Mouse (Mus musculus) right cerebral cortex, postnatal 25 days (tissue): ENCODE measurements around the gene Csf1.
"Not testable (repeated sequence)": the region's sequence is repeated elsewhere in the genome, so short reads cannot be mapped to it uniquely, and the experiment has no call there.

Source experiments
- DNase-seq: peaks from one replicate; pipeline ENCODE4 v3.0.0; 2022

Gene Csf1

DNA sequence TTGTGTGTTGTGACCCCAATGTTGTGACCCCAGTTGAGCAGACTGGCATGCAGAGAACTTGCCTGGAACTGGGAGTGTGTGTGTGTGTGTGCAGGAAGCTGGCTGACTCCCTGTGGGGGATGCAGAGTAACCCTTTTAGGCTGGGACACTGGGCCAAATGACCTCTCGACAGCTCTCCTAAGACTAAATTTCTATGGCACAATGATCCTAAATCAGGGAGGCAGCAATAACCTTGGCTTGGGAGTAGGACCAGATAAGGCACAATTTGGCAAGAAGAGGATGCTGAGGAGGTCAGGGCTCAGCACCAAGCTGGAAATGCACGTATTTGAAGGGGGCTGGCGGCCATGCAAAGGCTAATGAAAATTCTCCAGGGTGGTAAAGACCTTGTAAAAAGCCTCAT, 14.2 kb downstream of the Csf1 start:
- no peak for DNase-seq

DNA sequence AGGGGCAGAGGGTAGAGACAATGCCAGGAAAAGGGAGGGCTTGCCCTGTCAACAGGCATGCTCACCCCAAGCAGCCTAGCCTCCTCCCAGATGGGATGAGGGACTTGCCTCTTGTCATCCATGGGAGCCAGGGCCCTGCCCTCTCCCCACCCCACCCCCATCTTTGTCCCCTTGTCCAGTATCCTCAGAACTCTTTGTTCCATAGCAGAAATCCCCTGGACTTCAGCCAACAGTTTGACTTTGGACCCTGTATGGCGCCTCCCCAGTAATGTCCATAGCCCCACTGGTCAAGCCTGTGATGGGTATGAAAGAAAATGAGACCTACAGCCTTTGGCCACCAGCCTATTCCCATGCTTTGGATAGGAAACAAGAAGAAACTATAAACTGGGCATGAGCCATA, 16.6 kb downstream of the Csf1 start:
- no peak for DNase-seq

DNA sequence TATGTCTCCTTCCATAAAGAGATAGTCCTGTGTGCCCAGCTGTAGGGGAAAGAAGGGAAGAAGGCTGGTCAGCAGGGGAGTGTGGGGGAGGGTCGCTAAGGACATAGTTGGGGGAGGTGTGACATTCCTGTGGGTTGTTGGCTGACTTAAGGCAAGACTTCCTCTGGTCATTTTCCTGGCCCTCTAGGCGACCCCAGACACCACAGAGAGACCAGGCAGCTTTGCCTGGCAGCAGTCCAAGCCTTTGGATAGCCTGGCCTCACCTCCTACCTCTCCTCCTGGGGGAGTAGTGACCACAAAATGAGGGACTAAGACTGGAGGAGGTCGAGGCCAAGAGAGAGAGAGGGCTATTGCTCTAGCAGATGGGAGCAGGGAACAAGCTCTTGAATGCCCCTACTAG, 17.2 kb downstream of the Csf1 start:
- no peak for DNase-seq

DNA sequence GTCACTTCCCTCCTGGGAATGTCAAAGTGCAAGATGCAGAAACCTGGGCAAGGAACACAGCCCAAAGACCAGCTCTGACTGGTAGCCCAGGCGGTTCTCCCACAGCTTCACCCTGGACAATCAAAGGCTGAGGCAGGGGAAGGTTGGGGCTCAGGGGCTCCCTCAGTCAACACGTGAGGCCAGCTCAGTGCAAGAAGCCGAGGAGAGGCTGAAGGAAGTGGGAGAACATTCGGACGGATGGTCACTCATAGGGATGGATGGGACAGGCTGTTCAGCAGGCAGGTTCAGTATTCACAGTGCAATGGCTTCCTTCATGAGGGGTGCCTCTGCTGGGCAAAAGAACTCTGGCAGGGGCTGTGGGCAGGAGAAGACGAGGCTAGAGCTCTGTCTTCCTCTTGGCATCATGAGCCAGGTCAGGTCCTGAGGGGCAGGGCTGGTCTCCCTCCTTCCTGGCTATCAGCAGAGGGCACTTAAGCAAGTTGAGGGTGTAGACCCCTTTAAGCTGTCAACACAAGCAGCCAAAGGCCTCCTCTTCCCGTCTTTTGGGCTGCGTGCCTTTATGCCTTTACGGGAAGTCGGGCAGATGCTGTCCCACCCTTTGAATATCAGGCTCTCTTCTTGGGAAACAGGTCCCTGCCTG, 18.1 kb downstream of the Csf1 start:
- no peak for DNase-seq

DNA sequence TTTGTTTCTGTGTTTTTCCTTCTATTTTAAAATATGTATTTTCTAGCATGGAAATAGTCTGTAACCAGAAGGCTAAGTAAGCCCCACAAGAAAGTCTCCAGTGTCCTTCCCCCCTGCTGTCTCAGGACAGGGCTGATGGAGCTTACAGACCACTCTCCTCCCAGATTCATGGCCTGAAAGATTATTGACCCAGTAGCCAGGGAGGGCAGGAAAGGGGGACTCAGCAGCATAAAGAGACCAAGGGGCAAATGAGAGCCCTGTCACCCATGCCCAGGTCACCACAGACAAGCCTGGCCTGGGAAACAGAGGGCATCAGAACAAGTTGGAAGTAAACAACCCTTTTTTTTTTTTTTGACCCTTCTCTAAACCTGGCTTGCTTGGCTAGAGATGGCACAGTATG, 18.9 kb downstream of the Csf1 start:
- DNase-seq: no peak

DNA sequence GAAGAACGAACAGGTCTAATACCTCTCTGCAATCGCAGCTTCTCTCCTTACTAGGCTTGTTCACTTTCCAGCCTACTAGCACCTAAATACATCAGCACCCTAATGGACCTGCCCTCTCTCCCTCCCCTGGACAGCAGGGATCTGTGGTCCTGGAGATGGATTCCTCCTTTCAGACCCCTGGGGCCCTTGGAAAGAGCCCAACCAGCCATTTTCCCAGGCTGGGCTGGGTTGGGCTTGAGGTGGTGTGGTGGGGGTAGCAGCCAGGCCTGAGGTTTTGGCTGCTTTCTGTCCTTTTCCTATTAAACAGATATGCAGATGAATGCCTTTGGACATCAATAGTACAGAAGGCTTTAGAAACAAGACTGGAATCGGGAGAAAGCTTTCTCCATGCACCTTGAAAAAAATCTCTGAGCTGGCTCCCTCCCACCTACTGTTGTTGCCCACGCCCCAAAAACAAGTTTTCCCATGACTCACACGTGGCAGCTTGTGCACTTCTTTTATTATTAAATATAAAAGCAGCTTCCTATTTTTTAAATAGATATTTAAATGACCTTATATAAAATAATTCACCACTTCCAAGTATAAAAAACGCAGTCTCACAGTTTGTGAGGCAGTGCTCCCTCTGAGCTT, 19.6 kb downstream of the Csf1 start:
- peak; percentile 39 for DNase-seq

DNA sequence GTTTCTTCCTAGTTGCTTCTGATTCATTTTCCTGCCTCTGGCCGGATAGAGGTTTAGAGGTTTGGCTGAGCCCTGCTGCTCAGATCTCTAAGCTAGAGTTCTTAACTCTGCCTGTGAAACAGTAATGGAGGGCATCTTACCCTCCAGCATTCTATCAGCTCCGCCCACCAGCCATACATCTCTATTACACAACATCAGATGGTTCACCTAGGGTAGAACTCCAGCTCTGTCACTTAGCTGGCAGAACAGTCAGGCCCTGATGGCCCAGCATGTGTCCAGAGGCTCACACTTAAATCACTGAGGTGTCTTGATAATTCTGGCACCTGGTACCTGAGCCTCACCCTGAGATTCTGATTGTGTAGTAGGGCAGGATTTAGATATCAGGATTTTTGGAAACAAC, 20.3 kb downstream of the Csf1 start:
- DNase-seq: no peak

DNA sequence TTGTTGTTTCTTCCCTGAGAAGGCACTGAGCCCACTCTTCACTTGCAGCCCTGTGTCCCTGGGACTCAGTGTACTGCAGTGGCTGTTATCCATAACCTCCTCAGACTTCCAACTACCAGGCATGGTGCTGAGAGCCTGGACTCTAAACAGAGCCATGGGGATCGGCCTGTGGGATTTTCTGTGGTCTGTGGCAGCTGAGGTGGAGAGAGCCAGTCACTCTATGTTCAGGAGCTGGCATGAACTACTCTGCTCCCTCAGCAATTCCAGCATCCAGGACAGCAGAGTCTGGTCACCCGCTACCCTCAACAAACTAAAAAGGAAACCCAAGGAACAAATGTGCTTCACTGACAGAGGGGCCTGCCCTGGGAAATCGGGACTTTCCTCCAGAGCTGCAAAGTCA, 20.8 kb downstream of the Csf1 start:
- DNase-seq: no peak

DNA sequence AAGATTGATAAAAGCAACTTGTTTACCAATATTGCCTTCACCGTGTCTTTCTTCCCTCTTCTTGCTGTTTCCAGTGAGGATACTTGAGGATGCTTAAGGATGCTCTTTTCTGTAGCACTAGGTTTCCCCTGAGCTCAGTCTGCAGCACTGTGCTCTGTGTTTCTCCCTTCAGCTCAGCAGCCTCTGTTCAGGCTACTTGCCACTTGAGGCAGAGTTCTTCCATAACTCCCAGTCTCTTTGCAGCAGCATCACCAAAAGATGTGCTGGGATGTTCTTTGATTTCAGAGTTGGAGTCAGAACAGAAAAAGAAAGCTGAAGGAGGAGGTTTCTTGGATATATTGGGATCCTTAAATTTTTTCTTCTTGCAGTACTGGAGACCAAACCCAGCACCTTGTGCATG, 21.6 kb downstream of the Csf1 start:
- DNase-seq: no peak

DNA sequence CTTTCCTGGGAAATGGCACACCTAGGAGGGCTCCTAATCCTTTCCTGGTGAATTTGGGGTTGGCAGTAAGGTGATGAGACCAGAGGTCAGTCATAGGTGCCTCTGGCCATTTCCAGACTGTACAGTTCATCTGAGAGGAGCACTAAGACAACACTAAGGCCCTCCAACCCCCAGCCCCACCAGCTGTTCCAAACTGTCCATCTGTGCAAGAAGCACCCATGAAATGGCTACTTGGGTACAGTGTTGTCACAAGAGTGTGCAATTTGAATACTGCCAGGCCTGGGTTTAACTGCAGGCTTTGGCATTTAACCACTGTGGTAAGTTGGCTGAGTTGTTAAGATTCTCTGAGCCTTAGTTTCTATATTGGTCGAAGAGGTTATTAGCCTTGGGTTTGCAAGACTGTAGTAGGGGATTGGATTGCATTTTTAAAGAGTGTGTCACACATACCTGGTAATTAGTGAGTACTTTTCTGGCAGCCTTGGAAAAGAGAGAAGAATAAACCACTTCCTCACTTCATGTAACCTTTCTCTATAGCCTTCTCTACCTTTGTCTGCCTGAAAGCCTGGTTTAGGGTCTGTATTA, 22.6 kb downstream of the Csf1 start:
- no peak for DNase-seq

DNA sequence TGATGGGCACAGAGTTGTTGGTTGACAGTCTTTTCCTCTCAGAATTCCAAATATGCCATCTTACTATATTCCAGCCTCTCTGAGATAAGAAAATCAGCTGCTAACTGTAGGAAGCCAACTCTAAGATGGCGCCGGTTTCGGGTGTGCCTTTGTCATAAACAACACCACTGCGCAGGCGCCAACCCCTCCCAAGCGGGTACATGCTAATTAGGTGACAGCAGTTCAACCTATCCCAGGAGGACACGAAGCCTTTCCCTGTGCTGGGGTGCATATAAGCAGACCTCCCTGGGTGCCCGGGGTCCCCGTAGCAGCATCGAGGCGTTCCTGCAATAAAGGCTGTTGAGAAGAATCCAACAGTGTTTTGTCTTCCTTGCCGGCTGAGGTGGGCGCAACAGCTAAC, 24.6 kb downstream of the Csf1 start:
- DNase-seq: not testable (repeated sequence)

DNA sequence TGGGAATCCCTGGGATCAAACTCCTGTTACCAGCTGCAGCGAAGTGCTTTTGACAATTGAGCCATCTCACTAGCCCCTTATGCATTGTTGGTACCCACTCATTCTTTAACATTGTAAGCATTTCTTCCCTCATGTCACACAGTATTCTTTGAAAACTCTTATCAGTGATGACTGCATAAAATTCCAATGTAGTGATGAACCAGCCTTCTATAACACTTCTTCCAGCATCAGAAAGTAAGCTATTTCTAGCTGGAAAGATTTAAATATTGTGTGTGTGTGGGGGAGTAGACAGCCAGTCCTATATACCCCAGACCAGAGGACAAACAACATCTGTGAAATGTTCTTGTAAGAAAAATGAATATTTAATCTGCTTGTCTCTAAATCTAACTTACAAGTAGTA, 26.9 kb downstream of the Csf1 start:
- DNase-seq: no peak

DNA sequence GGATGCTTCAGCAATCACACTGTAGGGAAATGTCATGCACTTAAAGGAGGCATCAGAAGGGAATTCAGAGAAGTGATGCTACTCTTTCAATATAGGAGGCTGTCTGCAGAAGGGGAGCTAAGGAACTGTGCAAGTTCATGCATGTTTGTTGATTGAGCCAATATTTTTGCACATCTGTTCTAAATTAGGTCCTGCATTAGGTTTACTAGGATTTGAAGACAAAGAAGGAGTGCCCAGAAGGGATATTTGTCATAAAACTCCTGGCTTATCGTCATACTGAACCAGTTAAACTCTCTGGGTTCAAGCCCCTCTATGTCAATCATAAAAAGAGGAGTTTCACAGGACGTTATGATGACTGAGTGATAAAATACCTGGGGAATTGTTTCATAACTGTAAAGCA, 30.0 kb downstream of the Csf1 start:
- DNase-seq: no peak

DNA sequence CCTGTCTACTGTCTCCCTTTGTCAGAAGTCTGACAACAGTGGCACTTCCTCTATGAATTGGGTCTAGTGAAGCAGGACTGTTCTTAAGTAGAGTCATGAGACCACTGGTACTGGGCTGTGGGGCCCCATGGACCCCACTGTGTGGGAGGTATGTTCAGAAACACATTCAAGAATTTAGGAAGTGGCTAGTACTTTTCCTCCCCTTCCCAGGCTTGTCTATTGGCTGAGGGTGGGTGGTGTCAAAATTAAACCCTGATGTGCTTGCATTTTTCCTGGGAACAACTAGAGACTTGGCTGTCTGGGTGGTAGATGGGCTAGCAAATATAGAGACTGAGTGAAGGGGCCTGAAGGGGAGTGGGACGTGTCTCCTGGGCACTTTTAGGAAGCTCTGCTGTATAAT, 31.8 kb downstream of the Csf1 start:
- DNase-seq: no peak

DNA sequence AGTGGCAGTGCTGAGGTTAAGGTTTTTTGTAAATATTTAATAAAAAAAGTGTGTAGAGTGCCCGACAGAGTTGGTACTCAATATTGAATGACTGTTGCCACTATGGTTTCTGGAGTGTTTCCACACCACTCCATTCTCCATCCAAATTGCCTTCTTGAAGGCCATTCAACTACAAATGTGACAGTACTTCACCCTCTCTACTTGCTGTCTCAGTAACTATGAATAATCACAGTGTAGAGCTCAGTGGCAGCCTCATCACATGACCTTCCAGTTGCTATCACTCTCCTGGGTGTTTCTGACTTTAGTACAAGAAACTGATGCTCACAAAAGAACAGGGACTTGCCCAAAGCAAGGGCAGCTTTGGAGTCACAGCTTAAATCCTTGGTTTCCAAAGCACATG, 44.3 kb downstream of the Csf1 start:
- no peak for DNase-seq

DNA sequence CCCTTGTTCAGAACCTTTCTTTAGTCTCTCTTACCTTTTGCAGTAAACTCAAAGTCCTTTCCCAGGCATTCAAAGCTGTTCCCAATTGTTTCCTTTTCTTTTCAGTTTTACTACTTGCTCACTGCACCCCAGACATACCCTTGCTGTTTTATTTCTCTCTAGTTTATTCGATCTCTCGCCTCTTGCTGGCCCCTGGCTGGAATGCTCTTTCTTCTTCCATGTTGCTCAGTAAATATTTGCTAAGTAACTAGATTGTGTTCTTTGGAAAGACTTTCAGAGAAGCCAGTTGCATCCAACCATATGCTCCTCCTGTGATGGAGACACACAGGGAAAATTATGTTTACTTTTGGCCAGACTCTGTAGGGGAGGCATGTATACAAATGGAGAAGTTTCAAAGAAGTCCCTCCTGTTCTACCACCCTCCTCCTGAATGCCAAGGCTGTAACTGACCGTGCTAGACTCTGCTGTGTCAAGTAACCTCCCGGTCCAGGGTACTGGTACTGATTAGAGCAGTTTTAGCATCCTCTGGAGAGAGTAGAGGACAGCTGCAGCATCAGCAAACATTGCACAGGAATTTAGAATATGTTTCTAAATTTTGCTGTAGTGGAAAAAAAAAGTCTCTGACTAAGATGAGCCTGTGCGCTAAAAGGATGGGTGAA, 45.9 kb downstream of the Csf1 start:
- DNase-seq: no peak

DNA sequence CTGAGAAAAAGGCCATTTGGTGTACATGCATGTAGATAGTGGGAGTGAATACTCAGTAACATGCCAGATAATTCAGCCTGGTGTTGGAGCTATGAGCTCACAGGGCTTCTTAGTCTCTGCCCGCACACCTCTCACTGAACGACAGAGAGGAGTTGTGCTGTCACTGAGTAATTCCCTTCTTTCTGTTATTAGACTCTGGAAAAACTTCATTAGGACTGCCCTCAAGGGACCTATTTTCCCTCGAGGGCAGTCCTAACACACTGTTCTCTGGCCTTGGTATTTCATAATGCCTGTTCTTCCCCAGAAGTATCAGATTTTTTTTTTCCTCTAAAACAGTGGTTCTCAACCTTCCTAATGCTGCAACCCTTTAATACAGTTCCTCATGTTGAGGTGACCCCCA, 48.2 kb downstream of the Csf1 start:
- no peak for DNase-seq

DNA sequence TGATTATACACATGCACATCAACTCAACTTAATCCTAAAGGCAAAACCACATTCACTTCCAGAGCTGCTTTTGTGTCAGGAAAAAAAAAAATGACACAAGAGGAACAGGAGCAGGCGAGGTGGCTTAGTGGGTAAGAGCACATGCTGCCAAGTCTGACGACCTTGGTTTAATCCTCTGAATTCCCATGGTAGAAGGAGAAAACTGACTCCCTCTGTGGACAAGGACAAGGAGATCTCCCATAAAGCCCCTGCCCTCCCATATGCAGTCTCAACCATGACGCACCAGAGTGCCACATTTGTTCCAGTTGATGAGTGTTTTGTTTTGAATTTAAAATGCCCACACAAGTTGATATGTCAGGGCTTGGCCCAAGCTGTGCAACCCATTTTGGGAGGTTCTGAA, 51.1 kb downstream of the Csf1 start:
- no peak for DNase-seq

DNA sequence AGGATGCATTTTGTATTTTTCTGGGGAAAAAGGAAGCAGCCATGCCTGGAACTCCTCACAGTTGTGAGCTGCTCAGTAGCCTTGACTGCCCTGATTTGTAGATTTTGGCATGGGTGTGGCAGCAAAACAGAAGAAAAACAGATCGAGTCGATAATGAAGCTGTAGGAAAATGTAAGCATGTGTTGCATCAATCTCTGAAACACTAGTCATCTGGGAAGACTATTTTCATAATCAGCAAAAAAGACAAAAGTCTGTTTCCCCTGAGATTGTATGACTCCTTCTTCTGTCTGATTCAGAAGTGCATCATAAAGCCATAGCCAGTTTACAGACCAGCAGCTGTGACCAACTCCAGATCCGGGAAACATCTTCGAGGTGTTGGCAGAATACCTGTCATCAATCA, 53.0 kb downstream of the Csf1 start:
- DNase-seq: no peak

DNA sequence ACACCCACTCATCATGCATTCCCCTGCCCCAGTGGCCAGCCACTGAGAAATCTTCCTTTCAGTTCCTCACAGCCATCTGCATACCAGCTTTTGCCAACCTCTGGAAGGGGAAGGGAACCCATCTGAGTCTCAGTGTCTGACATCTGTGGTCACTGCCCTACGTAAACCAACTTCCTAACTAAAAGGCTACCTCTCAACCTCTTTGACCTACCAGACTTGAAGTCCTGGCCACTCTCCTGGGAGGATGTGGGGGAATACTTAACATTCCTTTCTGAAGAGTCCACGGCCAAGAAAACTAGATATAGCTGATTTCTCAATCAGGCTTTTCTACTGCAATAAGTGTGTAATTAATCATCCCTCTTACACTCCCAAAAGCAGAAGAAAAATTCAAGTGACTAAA, 54.1 kb downstream of the Csf1 start:
- no peak for DNase-seq

DNA sequence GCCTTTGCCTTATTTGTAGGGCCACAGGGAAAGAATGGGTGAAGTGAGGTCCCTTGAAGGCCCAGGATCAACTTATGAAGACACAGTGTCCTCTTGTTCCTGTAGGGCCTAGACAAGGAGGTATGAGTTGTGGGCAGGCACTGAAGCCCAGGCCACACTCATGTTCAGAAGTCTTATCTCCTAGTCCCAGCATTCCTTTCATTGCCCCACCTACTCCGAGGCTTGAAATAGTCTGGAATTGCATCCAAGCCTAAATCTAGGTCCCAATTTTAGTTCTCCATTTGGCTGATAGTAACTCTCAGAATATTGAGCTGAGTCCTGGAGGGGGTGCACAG, 55.9 kb downstream of the Csf1 start:
- no peak for DNase-seq

DNA sequence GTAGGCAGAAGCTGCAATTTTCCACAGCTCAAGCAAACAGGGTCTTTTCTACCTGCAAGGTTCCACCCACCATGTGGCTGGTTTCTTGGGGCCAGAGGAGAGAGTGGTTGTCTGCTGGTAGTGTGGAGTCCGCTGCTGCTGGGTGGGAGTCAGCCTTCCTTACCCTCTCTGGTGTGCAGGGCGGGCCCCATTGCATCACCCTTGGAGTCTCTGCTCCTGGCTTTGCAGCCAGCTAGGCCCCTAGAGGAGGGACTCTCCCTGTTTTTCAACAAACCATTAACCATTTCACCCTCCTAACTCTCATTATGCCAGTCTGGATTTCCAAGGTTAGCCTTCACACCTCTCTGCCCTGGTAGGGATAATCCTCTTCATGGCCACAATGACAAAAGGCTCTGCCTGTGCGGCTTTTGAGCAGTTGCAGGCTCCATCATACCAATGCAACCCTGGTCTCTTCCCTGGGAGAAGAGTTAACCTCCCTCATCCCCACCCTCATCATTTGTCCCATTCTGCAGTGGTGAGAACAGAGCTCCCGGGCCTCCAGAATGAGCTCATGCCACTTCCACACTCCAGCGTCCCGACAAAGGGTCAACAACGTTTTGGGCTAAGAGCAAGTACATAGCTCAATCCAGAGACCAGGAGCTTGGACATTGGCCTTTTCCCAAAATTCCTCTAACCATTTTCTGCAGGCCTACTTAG, 56.4 kb downstream of the Csf1 start:
- no peak for DNase-seq

DNA sequence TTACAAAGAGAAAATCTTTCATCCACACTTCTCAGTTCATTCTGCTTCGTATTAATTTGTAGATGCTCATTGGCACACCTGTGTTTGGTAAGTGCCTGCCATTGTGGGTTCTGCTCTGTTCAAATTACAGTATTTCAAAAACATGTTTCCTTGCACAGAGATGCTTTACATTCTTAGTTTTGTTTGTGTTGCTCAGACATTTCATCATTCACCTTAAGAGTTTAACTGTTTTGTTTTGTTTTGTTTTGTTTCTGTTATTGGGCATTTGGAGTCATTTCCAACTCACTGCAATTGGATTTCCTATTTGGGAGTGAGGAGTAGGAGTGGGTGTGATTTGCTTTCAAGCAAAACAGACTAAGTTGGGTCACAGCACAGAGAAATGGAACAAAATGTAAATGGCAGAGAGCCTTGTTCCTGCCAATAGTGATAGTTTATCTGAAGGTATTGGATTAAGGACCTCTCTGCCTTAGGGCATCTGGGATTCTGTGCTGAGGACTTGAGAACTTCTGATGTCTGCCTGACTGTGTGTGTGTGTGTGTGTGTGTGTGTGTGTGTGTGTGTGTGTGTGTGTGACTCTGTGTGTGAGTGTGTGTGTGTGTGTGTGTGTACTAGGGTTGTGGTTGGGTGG, 58.4 kb downstream of the Csf1 start:
- DNase-seq: no peak
